Mouse (Mus musculus): Measurements from ENCODE around the gene Vrk1.

- TF ChIP-seq CTCF (IDR thresholded peaks at IDR 0.05; ENCODE audit: control insufficient read depth, insufficient read depth, low read length) = no peak
- no peak for TF ChIP-seq POLR2A (IDR thresholded peaks at IDR 0.05; ENCODE audit: borderline replicate concordance, control insufficient read depth, low read depth, low read length)
These were observed 17.3 kb downstream of the Vrk1 start for GRCm38 (mm10) chr12:106027372-106027771.

All from bone marrow, adult 2 months (tissue).